In the genomic region with DNA sequence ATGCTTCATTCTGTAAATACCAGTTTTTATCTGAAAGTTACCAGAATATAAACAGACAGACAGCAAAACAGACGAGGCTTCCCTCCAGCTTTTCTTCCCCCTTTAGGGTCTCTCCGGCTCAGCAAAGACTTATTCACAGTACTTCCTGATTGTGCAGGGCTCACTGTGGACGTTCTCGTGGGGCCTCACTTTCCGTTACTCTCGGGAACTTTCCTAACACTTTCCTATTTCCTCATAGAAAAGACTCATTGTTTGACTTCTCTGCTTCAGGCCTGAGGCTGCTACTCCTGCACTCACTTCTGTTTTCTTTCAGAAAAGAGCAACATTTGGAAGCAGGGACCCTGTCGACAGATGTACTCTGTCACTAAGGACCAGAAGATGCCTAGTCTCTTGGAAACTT, we compare ENCODE assay signal across 9 mouse cellular contexts.
DNase-seq lines count a peak whose midpoint lies in the region; ATAC-seq and TF ChIP-seq lines count a peak whose summit lies in the region.
"Had no signal": no experiment of that assay in that cellular context is flagged by ENCODE, and none has a peak within 500 bp of the region (broad histone marks: within the 10 kb centered on the region; RNA-seq: fewer than 3 reads in every experiment).

No protein-coding gene starts in this region.

- H3K9ac ChIP-seq in liver, postnatal 0 days (replicated peaks): no peak overlapping the region
- no peak overlapping the region for H3K9ac ChIP-seq in liver, embryonic 11.5 days (ENCODE audit: low read depth, low read length)

- TF ChIP-seq EP300 in liver, postnatal 0 days (IDR thresholded peaks at IDR 0.05; ENCODE audit: low read depth): no peak

- peak; percentile 17 for DNase-seq in liver, postnatal 0 days
- DNase-seq in liver, embryonic 11.5 days (ENCODE audit: low spot score): no peak
- peak; percentile 31 to 38 for DNase-seq in heart, postnatal 10 days
- no peak for DNase-seq in layer of hippocampus, postnatal 25 days (ENCODE audit: extremely low spot score in 1 of 2, low spot score in 1 of 2)
- DNase-seq: cerebellum, adult 11 months; kidney, adult 11 months had no signal

- no peaks in the 10 kb centered on the region for H3K9me3 ChIP-seq in liver, postnatal 0 days (ENCODE audit: low read length)
- no peaks in the 10 kb centered on the region for H3K9me3 ChIP-seq in liver, embryonic 11.5 days (ENCODE audit: control insufficient read depth, low read length)

- H3K4me1 ChIP-seq in liver, postnatal 0 days (ENCODE audit: insufficient read depth): no peaks in the 10 kb centered on the region
- no peaks in the 10 kb centered on the region for H3K4me1 ChIP-seq in liver, embryonic 11.5 days (replicated peaks; ENCODE audit: control insufficient read depth, insufficient read depth, low read length)

- H3K4me2 ChIP-seq in liver, postnatal 0 days (ENCODE audit: low read depth, low read length): no peak overlapping the region
- H3K4me2 ChIP-seq in liver, embryonic 11.5 days: no peak overlapping the region

- WGBS in liver, postnatal 0 days (ENCODE audit: insufficient replicate concordance): 22% methylated on average over 7 of the region's 7 CpGs
- WGBS in liver, embryonic 11.5 days: 32% methylated on average over 7 of the region's 7 CpGs

- ATAC-seq in liver, postnatal 0 days: peak; percentile 56
- no peak for ATAC-seq in liver, embryonic 11.5 days (replicated peaks; ENCODE audit: low FRiP score)
- ATAC-seq in granulocyte monocyte progenitor cell, adult 5-6 weeks (replicated peaks; ENCODE audit: poor library complexity, severe bottlenecking): peak; percentile 88
- peak; percentile 92 for ATAC-seq in megakaryocyte progenitor cell, adult 5-6 weeks (replicated peaks; ENCODE audit: poor library complexity)
- ATAC-seq in CD4-positive, CD25-positive, alpha-beta regulatory T cell, adult 4 months: no peak

- H3K27ac ChIP-seq in liver, postnatal 0 days (ENCODE audit: low read depth): peak overlapping the region; percentile 50
- no peak overlapping the region for H3K27ac ChIP-seq in liver, embryonic 11.5 days (ENCODE audit: low read depth, low read length)

- no peaks in the 10 kb centered on the region for H3K27me3 ChIP-seq in liver, postnatal 0 days (ENCODE audit: insufficient read depth, low read length)
- no peaks in the 10 kb centered on the region for H3K27me3 ChIP-seq in liver, embryonic 11.5 days (replicated peaks; ENCODE audit: control insufficient read depth, insufficient read depth, low read length)

- intact Hi-C loops in heart, postnatal 10 days (cut with DNase I): no loop called here

- no peaks in the 10 kb centered on the region for H3K36me3 ChIP-seq in liver, postnatal 0 days (replicated peaks; ENCODE audit: insufficient read depth, low read length)
- no peaks in the 10 kb centered on the region for H3K36me3 ChIP-seq in liver, embryonic 11.5 days (ENCODE audit: control insufficient read depth, insufficient read depth, low read length)

- H3K4me3 ChIP-seq in liver, postnatal 0 days (ENCODE audit: low read depth, low read length): no peak overlapping the region
- no peak overlapping the region for H3K4me3 ChIP-seq in liver, embryonic 11.5 days (ENCODE audit: low read depth, low read length)

- TF ChIP-seq CTCF in liver, postnatal 0 days (IDR thresholded peaks at IDR 0.05; ENCODE audit: low read depth): no peak

Comparison
In these comparisons a context has a peak if more than half of its experiments do, and no peak if none do; other contexts are left out.
1. ATAC-seq: peak in liver, postnatal 0 days (single experiment), granulocyte monocyte progenitor cell, adult 5-6 weeks (single experiment) and megakaryocyte progenitor cell, adult 5-6 weeks (single experiment); none in liver, embryonic 11.5 days (single experiment) and CD4-positive, CD25-positive, alpha-beta regulatory T cell, adult 4 months (single experiment).
2. DNase-seq: peak in liver, postnatal 0 days (single experiment) and heart, postnatal 10 days (2 of 2); none in liver, embryonic 11.5 days (single experiment) and layer of hippocampus, postnatal 25 days (0 of 2).